Mouse (Mus musculus) CD4-positive, CD25-positive, alpha-beta regulatory T cell, adult 2 months (primary cell): ENCODE measurements around the gene Fbln1.

Experiments used
- DNase-seq: peaks from one replicate; pipeline ENCODE4 v3.0.0-alpha.2; 2012; ENCODE audit warnings: low read depth, low spot score

Gene Fbln1

GRCm38 (mm10) chr15:85205792-85206702 lies at the start of gene Fbln1:
Fbln1 (plus strand) TSS chr15:85205949.
- peak; percentile 54 for DNase-seq

DNA sequence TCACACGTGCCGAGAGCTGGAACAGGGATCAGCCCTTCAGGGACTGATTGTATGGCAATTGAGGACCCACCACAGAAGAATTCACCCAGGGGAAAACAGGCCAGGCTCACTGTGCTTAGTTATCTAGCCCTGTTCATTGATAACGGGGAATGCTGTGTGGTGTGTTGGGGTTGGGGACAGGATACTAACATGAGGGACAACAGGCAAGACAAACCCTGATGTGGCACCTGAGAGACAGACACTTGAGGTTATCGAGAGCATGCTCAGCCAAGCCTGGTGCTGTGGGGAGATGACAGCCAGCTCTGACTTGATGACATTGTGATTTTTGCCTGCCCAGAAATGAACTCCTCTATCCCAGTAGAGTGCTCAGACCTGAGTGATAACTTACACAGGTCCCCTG lies 49.6 kb upstream of the Fbln1 start:
- DNase-seq: no peak

- no peak for DNase-seq
These were observed 44.3 kb upstream of the Fbln1 start for GRCm38 (mm10) chr15:85161416-85161815.

GRCm38 (mm10) chr15:85162693-85163663 lies 42.8 kb upstream of the Fbln1 start:
- DNase-seq: peak; percentile 13

GRCm38 (mm10) chr15:85166433-85166933 lies 39.3 kb upstream of the Fbln1 start:
- DNase-seq: no peak

DNA sequence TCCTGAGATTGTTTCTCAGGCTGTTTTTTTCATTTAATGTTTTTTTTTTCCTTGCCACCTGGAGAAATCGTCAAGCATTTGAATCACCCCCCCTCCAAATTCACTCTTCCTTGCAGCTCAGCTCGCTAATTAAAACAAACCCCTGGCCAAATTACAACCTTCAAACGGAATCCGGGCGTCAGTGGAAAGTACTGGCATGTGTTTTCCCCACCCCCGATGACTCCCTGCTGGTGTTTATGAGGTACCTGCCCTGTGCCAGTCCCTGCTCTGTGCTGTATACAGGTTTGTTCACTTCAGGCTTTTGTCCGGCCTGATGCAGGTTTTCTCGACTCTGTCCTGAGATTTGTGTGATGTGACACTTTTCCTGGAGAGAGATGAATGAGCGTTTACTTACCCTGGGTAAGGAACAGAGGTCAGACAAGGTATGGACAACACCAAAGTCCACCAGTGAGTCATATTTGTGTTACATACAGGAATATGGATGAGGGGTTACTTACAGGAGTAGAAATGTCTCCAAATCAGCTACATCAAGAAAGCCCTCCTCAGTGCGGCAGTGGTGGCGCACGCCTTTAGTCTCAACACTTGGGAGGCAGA lies 38.6 kb upstream of the Fbln1 start:
- DNase-seq: no peak

- no peak for DNase-seq
These were observed 33.7 kb upstream of the Fbln1 start for GRCm38 (mm10) chr15:85172054-85172453.

GRCm38 (mm10) chr15:85173425-85173824 lies 32.3 kb upstream of the Fbln1 start:
- no peak for DNase-seq

GRCm38 (mm10) chr15:85174060-85174459 lies 31.7 kb upstream of the Fbln1 start:
- DNase-seq: no peak

DNA sequence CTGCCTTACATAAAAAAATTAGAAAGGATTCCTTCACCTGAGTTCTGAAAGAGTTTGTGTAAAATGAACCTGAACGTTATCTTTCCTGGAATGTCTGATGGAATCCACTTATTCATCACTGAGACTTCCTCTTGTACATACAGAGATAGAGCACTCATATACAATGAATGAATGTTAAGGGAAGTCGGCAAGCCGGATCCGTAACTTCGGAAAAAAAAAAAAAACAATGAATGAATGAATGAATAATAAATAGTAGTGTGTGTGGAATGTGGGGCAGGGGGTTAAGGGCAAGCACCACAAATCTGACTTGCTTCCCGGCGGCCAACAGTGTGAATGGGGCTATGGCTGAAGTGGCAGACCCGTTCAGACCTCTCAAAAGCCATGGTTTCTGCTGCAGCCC lies 28.2 kb upstream of the Fbln1 start:
- peak; percentile 96 for DNase-seq

- DNase-seq: no peak
These were observed 27.6 kb upstream of the Fbln1 start for GRCm38 (mm10) chr15:85178172-85178571.

GRCm38 (mm10) chr15:85179528-85180180 lies 26.1 kb upstream of the Fbln1 start:
- DNase-seq: no peak

DNA sequence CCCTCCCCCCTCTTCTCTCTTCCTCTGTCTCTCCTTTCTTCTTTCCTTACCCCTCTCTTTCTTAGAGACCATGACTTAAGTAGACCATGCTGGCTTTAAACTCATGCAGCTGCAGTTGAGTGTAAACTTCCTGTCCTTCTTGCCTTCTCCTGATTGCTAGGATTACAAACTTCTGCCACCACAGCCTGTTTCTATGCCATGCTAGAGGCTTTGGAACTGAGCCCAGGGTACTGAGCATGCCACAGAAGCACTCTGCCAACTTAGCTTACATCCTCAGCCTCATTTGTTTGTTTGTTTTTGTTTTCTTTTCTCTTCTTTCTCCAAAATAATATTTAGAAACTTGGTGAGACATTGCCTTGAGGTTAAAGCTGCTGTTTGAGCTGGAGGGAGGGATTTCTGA lies 25.4 kb upstream of the Fbln1 start:
- DNase-seq: no peak

DNA sequence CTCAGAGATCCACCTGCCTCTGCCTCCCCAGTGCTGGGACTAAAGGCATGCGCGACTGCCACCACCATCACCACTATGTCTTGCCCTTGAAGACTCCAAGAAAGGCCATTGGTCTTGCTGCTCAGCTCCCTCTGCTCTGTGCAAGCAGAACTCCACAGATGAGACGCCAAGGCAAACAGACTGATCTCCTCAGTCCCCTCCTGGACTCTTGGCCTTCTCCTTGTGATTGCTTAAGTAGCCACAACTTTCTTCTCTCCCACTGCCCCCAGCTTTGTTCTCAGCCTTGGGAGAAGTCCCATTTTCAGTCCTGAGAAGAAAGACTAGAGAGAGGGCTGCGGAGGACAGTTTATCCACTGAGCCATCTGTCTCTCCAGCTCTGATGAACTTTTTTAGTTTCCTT lies 23.7 kb upstream of the Fbln1 start:
- DNase-seq: no peak

- no peak for DNase-seq
These were observed 18.8 kb upstream of the Fbln1 start for GRCm38 (mm10) chr15:85186916-85187315.

DNA sequence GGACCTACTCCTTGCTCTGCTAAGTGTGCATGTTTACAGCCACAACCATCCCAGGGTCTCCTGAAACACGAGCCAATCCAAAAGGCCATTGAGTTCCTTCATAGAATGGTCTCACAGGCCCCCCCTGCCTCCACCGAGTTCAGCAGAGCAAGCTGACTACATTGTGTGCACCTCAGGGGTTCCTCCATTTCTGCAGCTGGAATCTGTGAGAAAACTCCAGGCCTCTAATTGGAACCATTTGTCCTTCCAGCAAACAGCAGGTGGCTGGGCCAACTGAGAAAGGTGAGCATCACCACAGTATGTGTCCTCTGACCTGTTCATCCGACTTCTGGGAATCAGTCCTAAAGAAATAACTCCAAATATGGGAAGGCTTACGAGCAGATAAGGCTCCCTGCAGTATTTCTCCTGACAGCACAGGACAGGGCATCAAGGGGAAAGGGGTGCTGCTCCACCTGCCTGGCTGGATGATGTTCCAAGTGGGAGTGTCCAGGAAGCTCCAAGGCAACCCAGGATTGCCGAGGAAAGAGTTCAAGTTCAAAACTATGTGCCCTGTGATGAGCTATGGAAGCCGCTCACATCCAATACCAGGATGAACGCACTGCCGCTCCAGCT lies 17.5 kb upstream of the Fbln1 start:
- no peak for DNase-seq

DNA sequence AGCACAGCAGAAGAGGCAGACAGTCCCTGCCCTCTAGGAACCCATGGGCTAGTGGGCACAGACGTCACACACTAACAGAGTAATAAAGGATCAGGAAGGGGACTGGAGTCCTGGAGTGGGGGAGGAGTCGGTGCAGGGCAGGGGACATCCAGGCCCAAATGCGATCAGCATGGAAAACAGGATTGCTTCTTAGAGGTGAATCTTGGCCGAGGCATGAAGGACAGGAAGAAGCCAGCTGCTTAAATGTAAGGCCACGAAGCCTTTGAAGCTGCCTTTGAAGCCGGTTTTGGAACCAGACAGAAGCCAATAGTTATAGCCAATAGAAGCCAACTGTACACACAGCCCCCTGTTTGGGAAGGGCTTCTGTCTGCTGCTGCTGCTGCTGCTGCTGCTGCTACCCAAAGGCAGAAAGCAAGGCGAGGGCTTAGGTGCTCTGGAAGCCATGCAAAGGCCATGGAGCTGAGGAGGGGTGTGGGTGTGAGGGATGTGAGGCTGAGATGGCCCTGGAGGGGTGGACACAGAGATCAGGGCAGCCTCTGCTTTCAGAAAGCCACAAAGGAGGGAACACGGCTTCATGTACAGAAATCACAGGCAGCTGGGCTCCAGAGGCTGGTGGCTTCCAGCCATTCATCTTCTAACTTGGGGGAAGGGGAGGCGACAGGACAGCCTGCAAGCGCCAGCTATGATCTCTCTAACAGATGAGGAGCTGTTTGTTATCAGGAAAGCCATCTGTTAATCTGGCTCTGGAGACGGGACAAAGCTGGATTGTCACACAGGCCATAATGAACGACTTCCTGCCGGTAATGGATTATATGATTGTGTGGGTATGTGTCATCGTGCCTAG lies 5.1 kb upstream of the Fbln1 start:
- no peak for DNase-seq

DNA sequence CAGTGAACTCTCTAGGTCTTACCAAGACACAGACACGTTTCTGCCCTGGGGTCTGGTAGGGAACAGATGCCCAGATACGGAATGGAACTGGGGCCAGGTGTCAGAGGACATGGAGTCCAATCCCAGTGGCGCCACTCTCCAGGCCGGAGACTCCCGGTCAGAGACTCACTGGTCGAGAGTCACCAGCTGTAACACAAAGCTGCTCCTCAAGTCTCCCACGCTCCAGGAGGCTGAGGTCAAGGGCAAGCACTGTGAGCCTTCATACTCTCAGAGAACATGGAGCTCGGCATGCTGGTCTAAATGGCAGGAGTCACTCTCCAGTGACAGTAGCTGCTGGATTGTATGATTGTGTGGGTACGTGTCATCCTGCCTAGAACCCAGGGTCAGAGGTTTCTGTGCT lies 3.5 kb upstream of the Fbln1 start:
- DNase-seq: no peak

DNA sequence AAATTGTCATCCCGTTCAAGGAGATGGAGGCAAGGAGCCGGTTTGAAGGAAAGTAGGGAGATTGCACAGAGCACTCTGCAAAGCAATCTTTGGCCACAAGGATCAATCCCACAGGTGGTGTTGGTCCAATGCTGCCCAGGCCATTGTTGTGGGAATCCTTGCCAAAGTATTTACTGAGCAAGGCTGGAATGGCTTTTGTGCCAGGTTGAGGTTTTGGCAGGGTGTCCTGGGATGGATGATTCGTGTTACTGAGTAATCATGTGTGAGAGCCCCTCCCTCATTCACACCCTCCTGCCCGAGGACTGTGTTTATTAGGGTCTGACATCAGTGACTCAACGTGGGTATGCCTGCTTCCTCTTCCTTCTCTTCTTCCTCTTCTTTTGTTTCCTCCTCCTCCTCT lies 3.0 kb upstream of the Fbln1 start:
- no peak for DNase-seq

DNA sequence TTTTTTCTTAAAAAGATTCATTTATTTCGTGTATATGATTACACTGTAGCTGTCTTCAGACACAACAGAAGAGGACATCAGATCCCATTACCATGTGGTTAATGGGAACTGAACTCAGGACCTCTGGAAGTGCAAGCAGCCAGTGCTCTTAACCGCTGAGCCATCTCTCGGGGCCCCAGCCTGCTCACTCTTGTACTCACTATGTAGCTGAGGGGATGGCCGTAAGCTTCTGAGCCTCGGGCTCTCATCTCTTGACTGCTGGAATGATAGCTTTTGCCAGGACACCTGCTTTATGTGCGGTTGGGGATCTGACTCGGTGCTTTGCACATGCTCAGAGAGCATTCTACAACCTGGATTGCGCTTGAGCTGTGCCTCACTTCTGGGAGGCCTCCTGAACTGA lies 1.4 kb upstream of the Fbln1 start:
- no peak for DNase-seq
